Mouse (Mus musculus): Measurements from ENCODE around the gene Gm10563.

DNA sequence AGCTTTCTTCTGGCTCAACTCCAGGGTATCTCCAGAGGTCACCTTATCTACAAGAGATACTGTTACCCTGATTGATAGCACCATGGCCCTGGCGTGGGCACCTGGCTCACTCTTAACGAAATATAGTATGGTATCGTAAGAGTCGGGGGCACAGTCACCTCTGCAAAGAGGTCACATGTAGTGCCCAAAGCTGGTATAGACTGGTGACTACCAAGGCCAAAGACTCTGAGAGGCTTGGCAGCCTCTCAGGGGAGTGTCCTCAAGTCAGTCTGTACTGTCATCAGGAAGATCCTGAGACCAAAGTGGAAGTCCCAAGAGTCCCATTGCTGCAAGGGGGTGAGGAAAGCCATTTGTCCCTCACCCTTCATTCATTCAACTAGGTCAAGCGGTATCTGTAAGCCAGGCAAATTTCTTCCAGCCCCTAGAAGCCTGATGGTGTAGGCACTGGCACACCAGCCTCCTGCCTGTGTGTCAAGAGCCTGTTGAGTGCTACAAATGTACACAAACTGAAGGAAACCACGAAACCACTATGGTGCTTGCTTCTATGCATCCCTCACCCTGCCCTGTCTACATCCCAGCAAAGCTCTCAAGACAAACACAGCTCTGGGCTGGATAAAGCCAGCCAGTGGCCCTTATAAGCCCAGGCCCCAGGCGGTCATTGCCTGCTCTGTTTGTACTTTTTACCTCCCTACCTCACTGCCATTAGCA, 54.0 kb downstream of the Gm10563 start:
- no peak for TF ChIP-seq POLR2A (IDR thresholded peaks at IDR 0.05; ENCODE audit: insufficient read depth, low read length)
- TF ChIP-seq CTCF (IDR thresholded peaks at IDR 0.05; ENCODE audit: low read depth, low read length): no peak
- no peak for TF ChIP-seq EP300 (IDR thresholded peaks at IDR 0.05; ENCODE audit: insufficient read depth, low read depth, low read length)
